Mouse (Mus musculus) ES-E14 (cell line): ENCODE measurements around the gene Ralgds. TPM values are rescaled to one million over a fixed set of nuclear protein-coding genes. Genes with fewer than 3 reads are reported as not detected.

ENCODE experiments used
- DNase-seq: peaks from one replicate; pipeline ENCODE4 v3.0.0-alpha.2; 2013; ENCODE audit warnings: low read depth, low spot score
- H3K27ac ChIP-seq: 2 replicates; pipeline ENCODE4 v1.5.1; 2012; ENCODE audit warnings: low read depth, mild to moderate bottlenecking, low read length, moderate library complexity, mixed read lengths; ENCODE audit not compliant: poor library complexity, insufficient read depth, severe bottlenecking
- H3K36me3 ChIP-seq: 2 replicates; pipeline ENCODE4 v1.6.1; 2012; ENCODE audit warnings: mild to moderate bottlenecking, low read length, moderate library complexity, mixed read lengths; ENCODE audit not compliant: control insufficient read depth, poor library complexity, insufficient read depth, severe bottlenecking
- H3K4me1 ChIP-seq, 2 experiments: fragments of 150-350 bp in 1 of 2; sonication (generic) in 1 of 2; 2 replicates each; pipeline ENCODE4 v1.6.1; 2012; ENCODE audit warnings: low read length in 2 of 2, mild to moderate bottlenecking in 1 of 2, mixed read lengths in 1 of 2; ENCODE audit not compliant: control insufficient read depth in 2 of 2, insufficient read depth in 2 of 2, poor library complexity in 1 of 2
- H3K4me3 ChIP-seq, 2 experiments: fragments of 150-350 bp in 1 of 2; sonication (generic) in 1 of 2; 2 replicates each; pipeline ENCODE4 v1.5.1; 2012; ENCODE audit warnings: low read length in 2 of 2, low read depth in 1 of 2, mild to moderate bottlenecking in 1 of 2, mixed read lengths in 1 of 2; ENCODE audit not compliant: insufficient read depth in 1 of 2, poor library complexity in 1 of 2, severe bottlenecking in 1 of 2
- H3K9ac ChIP-seq: 2 replicates; pipeline ENCODE4 v1.6.1; 2012; ENCODE audit warnings: low read depth, mild to moderate bottlenecking, low read length, mixed read lengths; ENCODE audit not compliant: poor library complexity, insufficient read depth, severe bottlenecking
- H3K9me3 ChIP-seq: fragments of 150-350 bp; sonication (generic); 2 replicates; pipeline ENCODE4 v1.6.1; 2012; ENCODE audit warnings: low read depth, mild to moderate bottlenecking, low read length; ENCODE audit not compliant: control insufficient read depth, insufficient read depth
- CHD2 ChIP-seq: IDR thresholded peaks from 2 replicates; pipeline ENCODE4 v1.6.1; 2014; ENCODE audit warnings: mild to moderate bottlenecking, low read depth, low read length, inconsistent platforms
- HCFC1 ChIP-seq: IDR thresholded peaks from 2 replicates; pipeline ENCODE4 v1.6.1; 2012; ENCODE audit warnings: low read length, inconsistent platforms, borderline replicate concordance; ENCODE audit not compliant: insufficient read depth
- MAFK ChIP-seq: IDR thresholded peaks from 2 replicates; pipeline ENCODE4 v1.6.1; 2014; ENCODE audit warnings: mild to moderate bottlenecking, low read depth, low read length, inconsistent platforms; ENCODE audit not compliant: insufficient read depth
- ZC3H11A ChIP-seq: IDR thresholded peaks from 2 replicates; pipeline ENCODE4 v1.6.1; 2012; ENCODE audit warnings: low read depth, mild to moderate bottlenecking, inconsistent platforms, low read length, borderline replicate concordance
- ZNF384 ChIP-seq: IDR thresholded peaks from 2 replicates; pipeline ENCODE4 v1.6.1; 2012; ENCODE audit warnings: low read depth, low read length, inconsistent platforms
- in situ Hi-C, 2 experiments: fragments of 600-800 bp; cut with MboI; formaldehyde crosslinking; loops; one replicate each; pipeline ENCODE4 v1.15.1; 2025; ENCODE audit warnings: low sequenced_read_pairs in 2 of 2, inconsistent platforms in 1 of 2; ENCODE audit not compliant: unreplicated experiment in 2 of 2
- total RNA-seq: library from RNA; depleted of rRNA; stranded (reverse); fragments of 300-350 nt; gene quantifications from 2 replicates; pipeline ENCODE4 v1.2.3, GENCODE M21; 2012

Ralgds gene
- total RNA-seq, 1 experiment, result 18.2 TPM

DNA sequence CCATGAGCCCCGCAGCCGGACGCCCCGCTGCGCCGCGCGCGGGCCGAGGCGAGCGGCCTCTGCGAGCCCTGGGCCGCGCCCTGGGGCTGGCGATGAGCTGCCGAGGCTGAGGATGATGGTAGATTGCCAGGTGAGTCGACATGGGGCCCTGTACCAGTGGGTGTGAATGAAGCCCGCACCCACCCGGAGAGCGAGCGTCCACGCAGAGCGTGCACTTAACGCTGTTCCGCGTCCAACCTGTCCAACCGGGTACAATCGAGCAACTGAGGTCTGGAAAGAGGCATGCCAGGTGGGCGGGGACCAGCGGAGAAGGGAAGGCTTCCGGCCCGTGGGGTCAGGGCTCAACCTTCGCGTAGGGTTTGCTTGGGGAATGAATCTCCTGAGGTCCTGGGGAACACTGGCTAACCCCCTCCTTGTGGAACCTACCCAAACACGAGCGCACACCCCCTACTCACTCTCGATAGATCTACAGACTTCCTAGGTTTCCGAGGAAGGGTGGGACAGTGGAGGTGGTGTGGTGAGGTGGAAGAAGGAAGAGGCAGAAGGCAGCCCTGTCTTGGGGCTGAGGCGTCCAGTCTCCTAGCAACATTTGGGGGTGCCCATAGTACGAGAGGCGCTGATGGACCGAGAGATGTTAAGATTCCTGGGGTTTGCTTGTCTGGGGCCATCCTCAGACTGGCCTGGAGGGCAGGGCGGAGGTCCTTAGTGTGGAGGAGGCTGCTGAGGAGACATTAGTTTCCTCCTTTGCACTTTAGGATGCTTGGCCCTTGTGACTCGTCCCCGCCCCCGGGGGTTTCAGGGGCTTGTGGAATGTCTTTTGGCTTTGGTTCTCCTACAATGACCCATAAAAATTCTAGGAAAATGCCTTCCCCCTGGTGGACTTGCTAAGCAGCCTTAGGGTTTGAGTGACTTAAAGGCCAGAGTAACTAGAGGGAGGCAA lies 776 bp downstream of the Ralgds start:
- DNase-seq, result no peak
- peaks cover 3% of the 10 kb centered on the region; the same call in 1 of the 2 replicates for H3K36me3 ChIP-seq
- 0 out of 2 replicates have a peak, but pooled peaks have one; percentile 7 for TF ChIP-seq HCFC1
- no peak for TF ChIP-seq ZC3H11A
- no peak for TF ChIP-seq MAFK
- H3K27ac ChIP-seq, result peak overlapping the region; percentile 19
- no peaks in the 10 kb centered on the region for H3K9me3 ChIP-seq
- H3K4me1 ChIP-seq, result peaks cover 3 to 22% of the 10 kb centered on the region in 2 experiments
- peak overlapping the region; percentile 81 for H3K9ac ChIP-seq
- peak overlapping the region; percentile 66 to 73 for H3K4me3 ChIP-seq
- in situ Hi-C loops, result no loop called here

DNA sequence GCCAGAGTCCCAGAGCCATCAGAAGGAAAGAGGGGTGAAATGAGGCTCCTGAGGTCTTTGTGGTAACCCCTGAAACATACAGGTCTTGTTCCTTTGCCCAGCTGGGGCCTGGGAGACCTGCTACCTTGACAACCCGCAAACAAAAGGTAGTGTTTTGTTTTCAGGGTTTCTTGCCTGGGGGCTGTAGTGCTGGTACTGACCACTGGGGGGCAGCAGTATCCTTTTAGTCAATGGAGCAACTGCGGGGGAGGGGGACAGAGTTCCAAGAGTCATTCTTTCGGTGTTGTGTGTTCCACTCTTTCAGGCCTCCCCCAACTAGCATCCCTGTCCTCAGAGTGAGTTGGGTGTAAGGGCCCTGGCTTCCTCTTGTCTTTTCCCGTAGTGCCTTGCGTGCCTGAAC lies 1.6 kb downstream of the Ralgds start:
- no peaks in the 10 kb centered on the region for H3K9me3 ChIP-seq
- H3K9ac ChIP-seq, result peak overlapping the region; percentile 4; the same call in 1 of the 2 replicates
- TF ChIP-seq HCFC1 (peak; percentile 61; the same call in 1 of the 2 replicates), MAFK (no peak)
- H3K27ac ChIP-seq, result no peak overlapping the region
- H3K4me3 ChIP-seq, result no peak overlapping the region
- peak; percentile 93 for DNase-seq
- peaks cover 3% of the 10 kb centered on the region; the same call in 1 of the 2 replicates for H3K36me3 ChIP-seq
- H3K4me1 ChIP-seq, result peaks cover 3 to 30% of the 10 kb centered on the region in 2 experiments; a peak in 3 of 4 replicates
- in situ Hi-C loops, result no loop called here

DNA sequence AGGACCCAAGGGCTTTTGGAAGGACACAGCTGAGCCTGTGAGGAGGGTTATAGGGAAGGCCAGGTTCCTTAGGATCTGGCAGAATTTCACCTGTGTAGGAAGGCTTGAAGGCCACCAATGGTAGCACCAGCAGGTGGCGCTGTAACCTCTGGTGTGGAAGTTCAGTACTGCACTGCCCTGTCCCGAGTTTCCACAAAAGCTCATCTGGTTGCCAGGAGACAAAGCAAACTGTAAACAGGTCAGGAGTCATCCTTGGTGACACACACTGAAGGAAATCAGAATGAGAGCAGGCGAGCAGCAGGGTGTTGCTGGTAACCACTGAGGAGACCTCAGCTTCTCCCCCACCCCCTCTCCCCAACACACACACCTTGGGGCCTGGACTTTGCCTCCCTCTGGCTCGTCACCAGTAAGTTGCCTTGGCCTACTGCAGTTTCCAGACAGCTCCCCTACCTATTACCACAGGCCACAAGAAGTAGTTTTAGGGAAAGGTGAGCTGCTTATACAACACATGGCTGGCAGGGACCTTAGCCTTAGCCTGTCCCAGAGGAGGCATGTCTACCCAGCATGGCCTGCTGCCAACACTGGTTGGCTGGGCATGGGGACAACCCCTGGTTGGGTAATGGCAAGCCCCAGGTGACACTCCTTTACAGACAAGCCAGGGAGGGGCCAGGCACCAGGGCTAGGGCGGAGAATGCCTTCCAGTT lies 4.4 kb downstream of the Ralgds start:
- TF ChIP-seq CHD2, result no peak
- peak; percentile 36; the same call in 1 of the 2 replicates for TF ChIP-seq HCFC1
- H3K4me1 ChIP-seq, result peaks cover 3 to 34% of the 10 kb centered on the region in 2 experiments; a peak in 3 of 4 replicates
- H3K4me3 ChIP-seq, result no peak overlapping the region
- peak; percentile 95 for DNase-seq
- in situ Hi-C loops, result no loop called here
- peaks cover 3% of the 10 kb centered on the region; the same call in 1 of the 2 replicates for H3K36me3 ChIP-seq
- peak overlapping the region; percentile 12; the same call in 1 of the 2 replicates for H3K9ac ChIP-seq
- H3K27ac ChIP-seq, result peak overlapping the region; percentile 92; the same call in 1 of the 2 replicates
- no peaks in the 10 kb centered on the region for H3K9me3 ChIP-seq

GRCm38 (mm10) chr2:28518231-28518630 lies 5.3 kb downstream of the Ralgds start:
- peaks cover 3% of the 10 kb centered on the region; the same call in 1 of the 2 replicates for H3K36me3 ChIP-seq
- no peak for TF ChIP-seq CHD2
- TF ChIP-seq ZNF384, result no peak
- no peak for TF ChIP-seq ZC3H11A
- no peak for TF ChIP-seq HCFC1
- TF ChIP-seq MAFK, result no peak
- H3K4me3 ChIP-seq, result no peak overlapping the region
- DNase-seq, result no peak
- peaks cover 3 to 31% of the 10 kb centered on the region in 2 experiments; a peak in 3 of 4 replicates for H3K4me1 ChIP-seq
- peak overlapping the region; percentile 92; the same call in 1 of the 2 replicates for H3K27ac ChIP-seq
- no peak overlapping the region for H3K9ac ChIP-seq
- in situ Hi-C loops, result no loop called here
- no peaks in the 10 kb centered on the region for H3K9me3 ChIP-seq
